Mouse (Mus musculus) cortical plate, adult 2 months (tissue): ENCODE data around the gene Pagr1a.

Source experiments
- CTCF ChIP-seq: fragments of 200-500 bp; IDR thresholded peaks from 2 replicates; pipeline ENCODE4 v1.5.1; 2011; ENCODE audit warnings: mild to moderate bottlenecking, control low read depth, low read length; ENCODE audit not compliant: insufficient read depth; ENCODE audit errors: extremely low read depth
- POLR2A ChIP-seq: fragments of 200-500 bp; IDR thresholded peaks from 2 replicates; pipeline ENCODE4 v1.6.1; 2011; ENCODE audit warnings: mild to moderate bottlenecking, low read length, control low read depth; ENCODE audit not compliant: insufficient read depth; ENCODE audit errors: extremely low read depth

- no peak for TF ChIP-seq CTCF
- no peak for TF ChIP-seq POLR2A
Observed at GRCm38 (mm10) chr7:127009307-127010085, 7.7 kb downstream of the Pagr1a start.
